Mouse (Mus musculus) cortical plate, adult 2 months (tissue): Measurements from ENCODE around the gene Slco4a1. TPM values are rescaled to one million over a fixed set of nuclear protein-coding genes. Genes with fewer than 3 reads are reported as not detected.

Source experiments
- H3K27ac ChIP-seq: fragments of 200-500 bp; 2 replicates; pipeline ENCODE4 v1.5.1; 2012; ENCODE audit warnings: low read length, control low read depth, inconsistent platforms; ENCODE audit not compliant: insufficient read depth
- H3K4me1 ChIP-seq: fragments of 200-500 bp; 2 replicates; pipeline ENCODE4 v1.6.1; 2011; ENCODE audit warnings: low read length; ENCODE audit not compliant: control insufficient read depth, insufficient read depth
- H3K4me3 ChIP-seq: fragments of 200-500 bp; 2 replicates; pipeline ENCODE4 v1.5.1; 2011; ENCODE audit warnings: mild to moderate bottlenecking, low read length, control low read depth; ENCODE audit not compliant: insufficient read depth
- CTCF ChIP-seq: fragments of 200-500 bp; IDR thresholded peaks from 2 replicates; pipeline ENCODE4 v1.5.1; 2011; ENCODE audit warnings: mild to moderate bottlenecking, control low read depth, low read length; ENCODE audit not compliant: insufficient read depth; ENCODE audit errors: extremely low read depth
- POLR2A ChIP-seq: fragments of 200-500 bp; IDR thresholded peaks from 2 replicates; pipeline ENCODE4 v1.6.1; 2011; ENCODE audit warnings: mild to moderate bottlenecking, low read length, control low read depth; ENCODE audit not compliant: insufficient read depth; ENCODE audit errors: extremely low read depth
- polyA plus RNA-seq: library from polyadenylated mRNA; depleted of rRNA; stranded (reverse); fragments of >200 nt; gene quantifications from 2 replicates; pipeline ENCODE4 v1.2.3, GENCODE M21; 2012

Gene Slco4a1
- polyA plus RNA-seq, 1 experiment, result 5.1 TPM

DNA sequence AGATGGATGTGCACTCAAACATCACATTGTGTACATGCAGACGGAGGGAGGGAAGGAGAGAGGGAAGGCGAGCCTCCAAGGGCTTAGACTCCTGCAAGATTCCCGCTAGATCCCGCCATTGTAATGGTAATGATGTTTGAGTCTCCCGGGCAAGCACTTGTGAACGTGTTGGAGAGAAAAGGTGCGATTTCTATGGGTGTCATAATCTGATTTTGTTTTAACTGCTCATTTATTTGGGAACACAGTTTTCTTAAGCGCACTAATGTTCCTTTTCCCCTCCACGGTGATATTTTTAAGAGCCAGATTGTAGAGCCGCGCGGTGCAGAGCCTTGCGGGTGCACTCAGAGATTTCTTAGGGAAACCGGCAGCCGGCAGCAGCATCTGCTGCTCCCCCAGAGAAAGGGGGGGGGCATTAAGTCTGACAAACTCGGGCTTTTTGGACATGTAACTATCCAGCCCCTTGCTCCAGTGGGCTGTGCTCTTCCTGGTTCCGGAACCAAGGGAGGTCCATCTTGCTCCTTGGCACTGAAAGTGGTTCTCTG lies 32.2 kb downstream of the Slco4a1 start:
- Histone ChIP-seq H3K27ac (no peak overlapping the region), H3K4me1 (peaks cover 3% of the 10 kb centered on the region; the same call in 1 of the 2 replicates), H3K4me3 (no peak overlapping the region)
- TF ChIP-seq POLR2A (no peak), CTCF (no peak)

DNA sequence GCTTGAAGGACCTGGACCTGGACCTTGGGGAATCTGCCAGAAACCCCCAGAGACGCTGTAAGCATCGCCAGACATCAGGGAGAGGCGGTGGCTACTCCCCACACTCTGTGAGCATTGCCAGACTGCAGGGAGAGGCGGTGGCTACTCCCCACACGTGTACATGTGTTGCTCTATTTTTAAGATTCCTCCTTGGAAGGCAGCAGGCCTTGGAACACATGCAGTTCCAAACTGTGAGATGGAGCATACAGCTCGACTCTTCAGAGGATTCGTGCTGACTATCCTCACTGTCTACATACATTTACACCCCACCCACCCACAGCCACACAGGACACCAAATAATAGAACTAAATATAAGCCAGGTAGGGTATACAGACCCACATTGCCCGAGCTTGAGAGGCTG lies 39.9 kb downstream of the Slco4a1 start:
- H3K27ac ChIP-seq, result no peak overlapping the region
- peaks cover 2% of the 10 kb centered on the region for H3K4me1 ChIP-seq
- no peak for TF ChIP-seq POLR2A
- TF ChIP-seq CTCF, result no peak
- H3K4me3 ChIP-seq, result no peak overlapping the region

DNA sequence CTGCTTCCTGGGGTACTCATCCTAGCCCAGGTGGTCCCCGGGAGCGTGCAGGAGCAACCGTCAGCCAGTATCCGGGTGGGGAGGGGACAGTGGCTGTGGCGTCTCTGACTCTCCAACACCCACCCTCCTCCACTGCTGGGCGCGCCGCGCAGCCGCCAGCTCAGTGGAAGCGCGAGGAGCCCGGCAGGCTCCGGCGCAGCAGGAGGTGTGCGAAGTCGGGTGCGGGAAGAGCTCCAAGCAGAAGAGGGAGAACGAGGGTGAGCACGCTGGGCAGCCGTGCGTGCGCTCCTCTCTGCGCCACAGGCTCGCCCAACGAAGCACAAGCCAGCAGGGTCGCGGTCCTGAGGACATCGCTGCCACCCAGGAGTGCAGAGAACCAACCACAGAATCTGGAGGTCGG lies 43.7 kb downstream of the Slco4a1 start, which contains the start of gene Ntsr1:
Gene Ntsr1, plus strand, starts transcription at position 236 of the 400 bp plus-strand sequence.
- no peak for TF ChIP-seq POLR2A
- no peak for TF ChIP-seq CTCF
- Histone ChIP-seq H3K27ac (no peak within 1 kb of the TSS), H3K4me3 (peak within 1 kb of the TSS; percentile 19), H3K4me1 (peaks cover 3% of the 10 kb centered on the region)

DNA sequence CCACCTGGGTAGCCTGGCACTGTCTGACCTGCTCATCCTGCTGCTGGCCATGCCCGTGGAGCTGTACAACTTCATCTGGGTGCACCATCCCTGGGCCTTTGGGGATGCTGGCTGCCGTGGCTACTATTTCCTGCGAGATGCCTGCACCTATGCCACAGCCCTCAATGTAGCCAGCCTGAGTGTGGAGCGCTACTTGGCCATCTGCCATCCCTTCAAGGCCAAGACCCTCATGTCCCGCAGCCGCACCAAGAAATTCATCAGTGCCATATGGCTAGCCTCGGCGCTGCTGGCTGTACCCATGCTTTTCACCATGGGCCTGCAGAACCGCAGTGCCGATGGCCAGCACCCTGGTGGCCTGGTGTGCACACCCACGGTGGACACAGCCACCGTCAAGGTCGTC lies 44.7 kb downstream of the Slco4a1 start:
- peaks cover 3% of the 10 kb centered on the region for H3K4me1 ChIP-seq
- peak overlapping the region; percentile 19; the same call in 1 of the 2 replicates for H3K4me3 ChIP-seq
- TF ChIP-seq CTCF (no peak), POLR2A (no peak)
- no peak overlapping the region for H3K27ac ChIP-seq

DNA sequence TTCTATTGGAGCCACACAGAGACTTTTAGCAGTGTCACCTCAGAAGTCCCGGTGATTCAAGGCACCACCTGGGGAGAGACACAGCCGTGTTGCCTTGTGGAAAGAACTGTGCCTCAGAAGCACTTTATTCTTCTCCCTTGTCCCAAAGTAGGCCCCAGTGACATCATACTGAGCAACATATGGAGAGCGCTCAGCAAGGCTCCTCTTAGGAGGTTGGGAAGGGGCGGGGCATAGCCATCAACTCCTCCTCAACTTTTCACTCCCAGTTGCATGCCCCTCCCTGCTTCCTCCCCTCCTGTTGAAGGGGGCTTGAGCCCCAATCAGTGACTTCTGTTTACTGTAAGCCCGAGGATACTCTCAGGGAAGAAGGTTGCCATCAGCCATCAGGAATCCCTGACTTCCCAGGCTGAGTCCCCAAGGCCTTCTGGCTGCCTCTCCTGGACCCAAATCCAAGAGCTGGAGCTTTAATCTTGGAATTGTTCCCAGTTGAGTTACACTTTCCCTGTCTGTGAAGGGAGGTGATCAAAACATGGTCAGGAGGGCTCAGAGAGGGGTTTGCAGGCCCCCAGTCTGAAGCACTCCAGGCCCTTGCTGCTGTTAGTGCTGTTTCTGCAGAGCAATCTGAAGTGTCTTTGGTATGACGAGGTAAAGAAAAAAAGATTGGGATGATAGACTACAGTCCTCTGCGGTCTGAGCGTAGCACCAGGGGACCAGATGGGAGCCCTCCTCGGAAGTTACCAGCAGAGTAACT lies 45.3 kb downstream of the Slco4a1 start:
- TF ChIP-seq POLR2A, result no peak
- no peak for TF ChIP-seq CTCF
- Histone ChIP-seq H3K4me3 (peak overlapping the region; percentile 19; the same call in 1 of the 2 replicates), H3K4me1 (peaks cover 2% of the 10 kb centered on the region), H3K27ac (no peak overlapping the region)

DNA sequence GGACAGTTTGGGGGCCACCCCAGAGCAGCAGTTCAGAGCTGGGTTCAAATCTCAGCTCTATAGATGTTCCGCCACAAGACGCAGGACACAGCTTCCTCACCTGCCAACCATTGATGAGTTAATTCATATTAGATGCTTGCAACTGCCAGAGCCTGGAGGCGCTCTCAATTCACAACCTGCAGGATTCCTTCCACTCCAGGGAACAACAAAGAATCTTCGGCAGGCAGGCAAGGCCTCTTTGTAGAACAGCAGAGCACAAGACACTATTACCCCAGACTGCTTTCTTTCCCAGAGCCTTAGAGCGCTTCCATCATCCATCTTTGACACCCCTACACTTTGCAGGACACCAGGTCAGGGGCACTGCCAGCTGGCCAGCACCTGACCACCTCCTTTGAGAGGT lies 50.2 kb downstream of the Slco4a1 start:
- TF ChIP-seq CTCF (no peak), POLR2A (no peak)
- Histone ChIP-seq H3K4me3 (no peak overlapping the region), H3K4me1 (no peaks in the 10 kb centered on the region; the same call in 1 of the 2 replicates), H3K27ac (no peak overlapping the region)

DNA sequence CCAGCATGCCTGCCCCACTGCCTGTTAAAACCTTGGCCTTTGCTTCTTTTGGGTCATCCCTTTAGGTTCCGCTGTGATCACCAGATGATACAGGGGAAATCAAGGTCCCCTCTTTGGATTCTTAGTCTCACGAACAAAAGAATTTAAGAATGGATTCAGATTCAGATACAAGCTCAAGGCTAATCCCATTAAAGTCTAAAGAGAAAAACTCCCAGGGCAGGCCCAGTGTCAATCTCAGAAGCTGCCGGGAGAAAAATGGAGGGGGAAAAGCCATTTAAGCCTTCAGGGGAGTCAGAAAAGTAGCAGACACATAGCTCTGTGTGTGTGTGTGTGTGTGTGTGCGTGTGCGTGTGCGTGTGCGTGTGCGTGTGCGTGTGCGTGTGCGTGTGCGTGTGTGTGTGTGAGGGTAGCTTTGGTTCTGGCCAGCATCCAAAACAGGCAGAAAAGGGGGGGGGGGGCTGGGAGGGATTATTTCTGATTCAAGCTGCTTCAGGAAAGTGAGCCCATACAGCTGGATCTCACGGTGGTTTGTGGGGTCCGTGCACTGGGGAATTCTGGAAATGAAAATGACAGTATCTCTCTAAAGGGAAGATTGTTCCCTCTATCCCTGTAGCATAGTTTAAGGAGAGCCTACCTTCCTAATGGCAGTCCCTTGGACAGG lies 52.5 kb downstream of the Slco4a1 start:
- Histone ChIP-seq H3K4me3 (no peak overlapping the region), H3K4me1 (no peaks in the 10 kb centered on the region; the same call in 1 of the 2 replicates), H3K27ac (no peak overlapping the region)
- TF ChIP-seq POLR2A, result no peak
- no peak for TF ChIP-seq CTCF

DNA sequence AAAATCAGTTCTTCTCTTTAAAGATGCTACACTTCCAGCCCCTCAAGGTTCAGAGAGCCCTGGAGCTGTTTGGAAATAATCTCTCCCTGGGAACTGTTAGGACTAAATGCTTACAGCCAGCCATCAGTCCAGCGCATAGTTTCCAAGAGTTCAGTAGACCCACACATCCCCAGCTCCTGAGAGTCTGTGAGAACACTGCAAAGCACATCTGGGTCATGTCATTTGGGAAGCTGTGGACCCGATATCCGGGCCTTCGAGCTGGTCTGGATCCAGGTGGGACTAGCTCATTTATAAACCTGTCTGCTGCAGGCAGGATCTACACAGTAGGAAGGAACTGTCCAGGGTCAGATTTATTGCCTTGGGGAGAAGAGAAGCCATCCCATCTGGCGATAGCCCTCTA lies 54.8 kb downstream of the Slco4a1 start:
- no peak overlapping the region for H3K4me3 ChIP-seq
- no peaks in the 10 kb centered on the region; the same call in 1 of the 2 replicates for H3K4me1 ChIP-seq
- no peak overlapping the region for H3K27ac ChIP-seq
- no peak for TF ChIP-seq POLR2A
- TF ChIP-seq CTCF, result no peak

DNA sequence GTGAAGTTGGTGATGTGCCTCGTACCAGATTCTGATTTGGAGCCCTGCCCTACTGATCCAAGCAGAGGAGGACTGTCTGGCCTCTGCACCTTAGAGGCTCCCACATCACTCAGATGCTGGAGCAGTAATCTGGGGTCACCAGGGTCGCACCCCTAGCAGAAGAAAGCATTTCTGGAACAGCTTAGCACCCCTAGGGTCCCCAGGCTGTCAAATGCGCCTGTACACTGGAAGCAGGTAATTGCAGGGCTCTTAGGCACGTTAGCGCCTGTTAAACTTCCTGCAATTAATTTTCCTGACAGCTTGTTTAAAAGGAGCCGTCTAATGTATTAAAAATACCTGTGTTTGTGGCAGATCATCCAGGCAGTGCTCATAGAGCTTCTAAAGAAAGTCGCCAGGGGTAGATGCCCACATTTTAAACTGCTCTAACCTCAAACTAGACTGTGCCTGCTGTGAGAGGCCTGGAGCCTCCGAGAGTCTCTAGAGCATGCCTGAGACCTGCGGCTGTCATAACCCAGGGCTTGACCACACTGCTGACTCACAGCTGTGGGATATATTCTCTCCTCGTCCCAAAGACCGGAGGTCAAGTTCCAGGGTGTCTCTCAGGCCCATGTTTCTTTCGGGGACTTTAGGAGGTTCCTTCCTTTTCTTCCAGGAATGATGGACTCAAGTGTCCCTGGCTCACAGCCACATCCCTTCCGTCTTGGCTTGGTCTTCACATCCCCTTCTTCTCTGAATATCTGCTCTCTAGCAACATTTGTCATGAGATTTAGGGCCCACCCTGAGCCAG lies 56.0 kb downstream of the Slco4a1 start:
- TF ChIP-seq POLR2A (no peak), CTCF (no peak)

DNA sequence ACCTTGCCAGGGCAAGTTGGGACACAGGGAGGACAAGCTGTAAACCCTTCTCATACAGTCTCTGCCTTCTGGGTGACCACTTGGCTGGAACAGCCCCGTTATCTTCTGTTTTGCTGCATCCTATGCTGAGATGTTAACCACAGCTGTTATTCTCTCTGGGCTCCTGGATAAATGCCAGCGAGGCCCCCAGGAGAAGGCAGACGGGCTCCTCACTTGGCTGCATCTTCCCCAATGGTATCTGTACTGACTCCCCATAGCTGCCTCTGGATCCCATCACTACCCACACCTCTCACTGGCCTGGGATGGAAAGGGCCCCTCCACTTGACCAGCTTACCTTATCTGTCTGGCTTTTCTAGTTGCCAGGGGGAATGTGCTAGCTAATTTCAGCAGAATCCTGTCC lies 57.0 kb downstream of the Slco4a1 start:
- Histone ChIP-seq H3K4me3 (no peak overlapping the region), H3K27ac (no peak overlapping the region), H3K4me1 (no peaks in the 10 kb centered on the region)
- TF ChIP-seq CTCF (no peak), POLR2A (no peak)

More for the DNA sequence above, 56.0 kb downstream of the Slco4a1 start:
- Histone ChIP-seq H3K4me3 (no peak overlapping the region), H3K27ac (no peak overlapping the region), H3K4me1 (no peaks in the 10 kb centered on the region)
